Mouse (Mus musculus) liver, embryonic 13.5 days (tissue): ENCODE measurements around the gene Vmn1r87. TPM values are rescaled to one million over a fixed set of nuclear protein-coding genes. Genes with fewer than 3 reads are reported as not detected.
"Not testable (repeated sequence)": the region's sequence is repeated elsewhere in the genome, so short reads cannot be mapped to it uniquely, and the experiment has no call there.

ENCODE experiments used
- ATAC-seq: fragments of 200-750 bp; cut with Nextera tagmentation; 2 replicates; pipeline ENCODE4 v1.8.0; 2017; ENCODE audit warnings: low read depth, mild to moderate bottlenecking, moderate number of reproducible peaks, moderate library complexity
- DNase-seq: peaks from one replicate; pipeline ENCODE4 v3.0.0; 2022
- H3K27ac ChIP-seq: fragments of 300-500 bp; sonication (generic); 2 replicates; pipeline ENCODE4 v1.5.1; 2015; ENCODE audit warnings: moderate library complexity, mild to moderate bottlenecking, inconsistent platforms
- H3K27me3 ChIP-seq: fragments of 300-500 bp; sonication (generic); 2 replicates; pipeline ENCODE4 v1.6.1; 2015; ENCODE audit warnings: mild to moderate bottlenecking, inconsistent platforms
- H3K36me3 ChIP-seq: fragments of 300-500 bp; sonication (generic); 2 replicates; pipeline ENCODE4 v1.6.1; 2015; ENCODE audit warnings: mild to moderate bottlenecking, inconsistent platforms
- H3K4me1 ChIP-seq: fragments of 300-500 bp; sonication (generic); replicated peaks from 2 replicates; pipeline ENCODE4 v1.6.1; 2015; ENCODE audit warnings: inconsistent platforms
- H3K4me2 ChIP-seq: fragments of 300-500 bp; sonication (generic); 2 replicates; pipeline ENCODE4 v1.6.1; 2015; ENCODE audit warnings: inconsistent platforms, mild to moderate bottlenecking, moderate library complexity
- H3K4me3 ChIP-seq: fragments of 300-500 bp; sonication (generic); replicated peaks from 2 replicates; pipeline ENCODE4 v1.5.1; 2015; ENCODE audit warnings: mild to moderate bottlenecking, inconsistent platforms
- H3K9ac ChIP-seq: fragments of 300-500 bp; sonication (generic); 2 replicates; pipeline ENCODE4 v1.6.1; 2015; ENCODE audit warnings: mild to moderate bottlenecking, inconsistent platforms
- H3K9me3 ChIP-seq: fragments of 300-500 bp; sonication (generic); replicated peaks from 2 replicates; pipeline ENCODE4 v1.6.1; 2016; ENCODE audit warnings: inconsistent platforms
- WGBS: fragments of 180-500 bp; shearing (Covaris S2); methylation state at CpG from one replicate; pipeline ENCODE4 v1.1.7; 2015; ENCODE audit not compliant: insufficient replicate concordance; 5-methylcytosine and 5-hydroxymethylcytosine counted together
- polyA plus RNA-seq: library from polyadenylated mRNA; unstranded; fragments of >200 nt; fragmentation: Nextera tagmentation; extraction: Ambion mirVana; gene quantifications from 2 replicates; pipeline ENCODE4 v1.2.1, GENCODE M21; 2015

Vmn1r87 gene
- not detected in 2 replicates for polyA plus RNA-seq

DNA sequence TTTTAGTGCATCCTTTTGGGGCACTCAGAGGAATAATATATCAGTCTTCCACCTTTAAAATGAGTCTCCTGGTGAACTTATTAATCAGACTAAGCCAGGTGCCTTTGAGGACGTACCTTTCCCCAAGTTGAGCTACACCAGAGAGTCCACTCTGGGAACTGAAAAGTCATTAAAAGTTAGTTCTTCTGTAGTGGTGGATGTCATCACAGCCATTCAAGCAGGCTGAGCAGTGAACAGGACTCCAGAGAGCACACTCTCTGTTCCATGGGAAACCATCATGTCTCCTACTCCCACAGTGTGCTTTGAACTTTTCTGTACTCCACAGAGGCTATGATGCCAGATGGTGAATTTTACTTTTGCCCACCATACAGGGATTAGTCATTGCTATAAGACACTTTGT is at the start of gene Vmn1r87:
Vmn1r87 (minus strand) TSS at position 101 of the 400 bp plus-strand sequence.
- Histone ChIP-seq H3K36me3 (no peaks in the 10 kb centered on the region), H3K4me2 (no peak within 1 kb of the TSS), H3K4me3 (no peak within 1 kb of the TSS), H3K27me3 (no peaks in the 10 kb centered on the region), H3K4me1 (no peaks in the 10 kb centered on the region), H3K27ac (no peak within 1 kb of the TSS), H3K9me3 (no peaks in the 10 kb centered on the region), H3K9ac (no peak within 1 kb of the TSS)
- ATAC-seq, result no peak
- 40% methylated on average over 1 of the region's 1 CpGs for WGBS
- DNase-seq, result no peak

DNA sequence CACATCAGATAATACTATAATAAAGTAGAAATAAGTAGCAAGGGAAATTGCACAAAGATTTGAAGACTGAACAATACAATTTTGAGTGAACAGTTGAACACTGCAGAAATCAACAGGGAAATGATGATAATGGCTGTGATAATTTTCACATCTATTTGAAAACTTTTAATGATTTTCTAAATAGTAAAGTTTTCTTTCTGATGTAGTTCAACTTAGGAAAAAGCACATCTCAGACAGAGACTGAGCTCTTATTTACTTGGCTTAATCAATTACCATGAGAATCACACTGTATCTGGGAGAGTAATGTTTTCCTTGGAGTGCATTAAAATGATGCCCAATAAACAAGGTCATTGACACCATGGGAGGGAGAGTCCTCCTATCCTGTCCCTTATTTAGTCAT is 19.3 kb upstream of the Vmn1r87 start, which contains the start of gene Vmn1r88:
Vmn1r88 (plus strand) TSS at position 301 of the 400 bp plus-strand sequence.
- Histone ChIP-seq H3K4me2 (no peak within 1 kb of the TSS), H3K9ac (no peak within 1 kb of the TSS), H3K36me3 (no peaks in the 10 kb centered on the region), H3K27me3 (no peaks in the 10 kb centered on the region), H3K27ac (no peak within 1 kb of the TSS), H3K4me1 (no peaks in the 10 kb centered on the region), H3K9me3 (no peaks in the 10 kb centered on the region), H3K4me3 (no peak within 1 kb of the TSS)
- no peak for ATAC-seq
- no peak for DNase-seq

DNA sequence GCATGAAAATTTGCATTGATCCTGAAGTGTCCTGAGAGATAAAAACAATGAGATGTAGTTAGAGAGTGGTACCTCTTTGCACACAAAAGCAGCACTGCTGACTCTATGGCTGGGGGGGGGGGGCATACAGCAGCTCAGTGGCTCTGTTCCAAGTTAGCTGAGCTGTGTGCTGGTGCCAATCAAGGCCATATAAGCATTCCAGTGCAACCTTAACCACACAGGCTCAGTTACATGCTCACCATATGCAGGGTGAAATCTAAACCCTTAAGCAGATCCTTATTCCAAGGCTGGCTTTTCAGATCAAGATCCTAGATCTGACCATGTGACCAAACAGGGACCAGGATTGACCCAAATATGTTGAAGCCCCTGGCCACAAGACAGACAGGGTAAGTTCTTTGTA is 2.6 kb downstream of the Vmn1r87 start:
- no peak for DNase-seq
- Histone ChIP-seq H3K9me3 (no peaks in the 10 kb centered on the region), H3K4me1 (no peaks in the 10 kb centered on the region), H3K4me2 (no peak overlapping the region), H3K27me3 (no peaks in the 10 kb centered on the region), H3K36me3 (no peaks in the 10 kb centered on the region), H3K9ac (no peak overlapping the region), H3K4me3 (no peak overlapping the region), H3K27ac (no peak overlapping the region)
- ATAC-seq, result no peak

DNA sequence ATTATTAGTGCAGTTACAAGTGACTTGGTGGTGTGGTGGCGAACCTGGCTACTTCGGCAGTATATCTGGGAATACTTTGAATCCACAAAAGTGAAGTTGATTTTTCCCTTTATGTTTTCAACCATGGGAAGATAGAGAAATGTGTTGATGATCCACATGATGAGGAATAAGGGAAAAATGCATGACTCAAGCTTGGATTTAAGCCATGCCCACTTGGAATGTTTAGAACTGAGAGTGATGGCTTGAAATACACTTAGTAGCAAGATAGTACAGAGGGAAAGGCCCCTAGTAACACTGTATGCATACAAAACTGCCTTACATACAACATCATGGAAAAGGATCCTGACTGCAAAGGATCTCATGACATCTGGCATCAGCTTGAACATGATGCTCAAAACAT is 8.1 kb downstream of the Vmn1r87 start:
- H3K4me1 ChIP-seq, result no peaks in the 10 kb centered on the region
- H3K4me2 ChIP-seq, result no peak overlapping the region
- 56% methylated on average over 2 of the region's 2 CpGs for WGBS
- ATAC-seq (no peak), DNase-seq (no peak)
- H3K36me3 ChIP-seq, result no peaks in the 10 kb centered on the region
- H3K4me3 ChIP-seq, result no peak overlapping the region
- no peaks in the 10 kb centered on the region for H3K27me3 ChIP-seq
- no peaks in the 10 kb centered on the region for H3K9me3 ChIP-seq
- H3K27ac ChIP-seq, result no peak overlapping the region
- no peak overlapping the region for H3K9ac ChIP-seq

DNA sequence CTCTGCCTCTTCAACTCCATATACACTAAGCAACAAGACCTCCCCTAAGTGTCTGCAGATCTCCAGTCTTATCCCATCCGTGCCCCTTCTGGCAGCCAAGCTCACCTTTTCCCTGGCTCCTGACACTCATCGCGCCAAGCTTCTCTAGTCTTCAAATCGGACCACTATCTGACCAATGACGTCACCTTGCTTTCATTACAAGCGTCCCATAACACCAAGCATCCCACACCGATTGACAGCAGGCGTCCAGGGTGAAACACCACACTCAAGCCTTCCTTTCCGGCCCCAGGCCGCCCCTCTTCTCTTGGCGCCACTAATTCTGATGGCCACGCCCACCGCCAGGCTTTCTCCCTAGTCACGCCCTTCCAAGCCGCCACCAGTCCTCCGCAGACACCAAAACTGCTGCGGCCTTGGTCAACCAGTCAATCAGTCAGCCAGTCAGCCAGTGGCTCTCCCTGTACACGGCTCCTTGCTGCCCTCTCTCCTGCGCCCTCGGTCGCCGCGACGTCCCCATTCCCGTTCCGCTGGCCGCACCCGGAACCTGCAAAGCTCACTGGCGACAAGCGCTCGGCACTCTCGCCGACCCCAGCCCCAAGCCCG is 16.3 kb downstream of the Vmn1r87 start:
- ATAC-seq (peak; percentile 88), DNase-seq (peak; percentile 54)
- WGBS, result 3% methylated on average over 22 of the region's 34 CpGs
- peak overlapping the region; percentile 28 for H3K4me2 ChIP-seq
- H3K27ac ChIP-seq, H3K36me3 ChIP-seq, H3K4me3 ChIP-seq, H3K4me1 ChIP-seq, H3K9ac ChIP-seq, H3K9me3 ChIP-seq, H3K27me3 ChIP-seq: not testable (repeated sequence)

DNA sequence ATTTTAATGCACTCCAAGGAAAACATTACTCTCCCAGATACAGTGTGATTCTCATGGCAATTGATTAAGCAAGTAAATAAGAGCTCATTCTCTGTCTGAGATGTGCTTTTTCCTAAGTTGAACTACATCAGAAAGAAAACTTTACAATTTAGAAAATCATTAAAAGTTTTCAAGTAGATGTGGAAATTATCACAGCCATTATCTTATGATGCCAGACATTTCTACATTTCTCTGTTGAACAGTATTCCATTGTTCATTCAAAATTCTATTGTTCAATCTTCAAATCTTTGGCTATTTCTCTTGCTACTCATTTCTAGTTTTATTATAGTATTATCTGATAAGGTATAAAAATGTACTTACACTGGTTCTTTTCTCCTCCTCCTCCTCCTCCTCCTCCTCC is 20.1 kb downstream of the Vmn1r87 start, which contains the start of gene Vmn1r86:
Vmn1r86 (minus strand) TSS at position 101 of the 400 bp plus-strand sequence.
- no peak within 1 kb of the TSS for H3K27ac ChIP-seq
- H3K9ac ChIP-seq, result no peak within 1 kb of the TSS
- no peaks in the 10 kb centered on the region for H3K9me3 ChIP-seq
- no peaks in the 10 kb centered on the region for H3K4me1 ChIP-seq
- no peak for DNase-seq
- no peak within 1 kb of the TSS for H3K4me3 ChIP-seq
- H3K4me2 ChIP-seq, result no peak within 1 kb of the TSS
- no peaks in the 10 kb centered on the region for H3K36me3 ChIP-seq
- ATAC-seq, result no peak
- no peaks in the 10 kb centered on the region for H3K27me3 ChIP-seq

DNA sequence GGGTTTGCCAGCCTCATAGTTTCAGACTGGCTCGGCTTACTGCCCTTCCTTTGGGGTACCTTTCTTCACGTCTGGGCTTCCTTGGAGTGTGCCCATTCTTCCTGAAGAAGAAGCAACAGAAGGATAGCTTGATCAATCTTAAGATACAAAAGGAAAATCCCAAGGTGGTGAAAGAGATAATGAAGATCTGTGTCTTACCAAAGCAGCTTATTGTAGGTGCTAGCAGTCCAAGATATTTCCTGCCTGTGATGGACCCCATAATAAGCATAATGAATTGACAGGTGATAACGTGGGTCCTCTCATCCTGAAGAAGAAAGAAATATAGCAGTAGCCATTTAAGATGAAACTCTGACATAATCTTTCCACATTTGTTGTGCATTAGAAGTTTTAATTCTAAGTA is 44.9 kb downstream of the Vmn1r87 start, which contains the start of gene Vmn1r85:
Vmn1r85 (minus strand) TSS at position 101 of the 400 bp plus-strand sequence.
- WGBS, result 40% methylated on average over 3 of the region's 3 CpGs
- ATAC-seq (no peak), DNase-seq (no peak)
- no peak within 1 kb of the TSS for H3K4me2 ChIP-seq
- no peaks in the 10 kb centered on the region for H3K4me1 ChIP-seq
- no peaks in the 10 kb centered on the region for H3K36me3 ChIP-seq
- H3K4me3 ChIP-seq, result no peak within 1 kb of the TSS
- no peaks in the 10 kb centered on the region for H3K9me3 ChIP-seq
- H3K9ac ChIP-seq, result no peak within 1 kb of the TSS
- H3K27me3 ChIP-seq, result no peaks in the 10 kb centered on the region
- H3K27ac ChIP-seq, result no peak within 1 kb of the TSS

Other genes starting within 250 kb of the Vmn1r87 start
- gene Zscan22, start 242.3 kb downstream of the Vmn1r87 start, polyA plus RNA-seq, result 4.6 and 5.5 TPM in 2 replicates
- gene Rps5, start 217.9 kb downstream of the Vmn1r87 start, polyA plus RNA-seq, result 724 and 893 TPM in 2 replicates
- 0.16 and 0.24 TPM in 2 replicates for gene Rnf225, start 212.7 kb downstream of the Vmn1r87 start, polyA plus RNA-seq
- gene Zfp324, start 174.3 kb downstream of the Vmn1r87 start, polyA plus RNA-seq, result 3.3 and 3.6 TPM in 2 replicates
- 2.9 and 3.6 TPM in 2 replicates for gene Zfp446, start 162.3 kb downstream of the Vmn1r87 start, polyA plus RNA-seq
- gene Slc27a5, start 142.0 kb downstream of the Vmn1r87 start, polyA plus RNA-seq, result 4.5 and 4.9 TPM in 2 replicates
- 92.3 and 102 TPM in 2 replicates for gene Trim28, start 141.0 kb downstream of the Vmn1r87 start, polyA plus RNA-seq
- gene Zbtb45, start 130.1 kb downstream of the Vmn1r87 start, polyA plus RNA-seq, result 14.4 and 17.3 TPM in 2 replicates
- 127 and 130 TPM in 2 replicates for gene Chmp2a, start 105.3 kb downstream of the Vmn1r87 start, polyA plus RNA-seq
- 70.0 and 80.8 TPM in 2 replicates for gene Ube2m, start 101.9 kb downstream of the Vmn1r87 start, polyA plus RNA-seq
- gene Mzf1, start 85.4 kb downstream of the Vmn1r87 start, polyA plus RNA-seq, result 0.45 and 0.52 TPM in 2 replicates
- gene Vmn1r85, start 45.0 kb downstream of the Vmn1r87 start, polyA plus RNA-seq, result not detected in 2 replicates
- not detected in 2 replicates for gene Vmn1r86, start 20.2 kb downstream of the Vmn1r87 start, polyA plus RNA-seq
- 0.01 TPM in 1 of 2 replicates, not detected in the other for gene Vmn1r88, start 19.4 kb upstream of the Vmn1r87 start, polyA plus RNA-seq
- not detected in 2 replicates for gene Vmn1r89, start 72.9 kb upstream of the Vmn1r87 start, polyA plus RNA-seq
- gene Lig1, start 137.1 kb upstream of the Vmn1r87 start, polyA plus RNA-seq, result 137 and 154 TPM in 2 replicates
- gene Zswim9, start 138.6 kb upstream of the Vmn1r87 start, polyA plus RNA-seq, result 2.1 and 2.6 TPM in 2 replicates
- gene Pla2g4c, start 184.5 kb upstream of the Vmn1r87 start, polyA plus RNA-seq, result 1.1 and 1.2 TPM in 2 replicates